Mouse (Mus musculus): ENCODE results near the gene Tceanc2. TPM values are rescaled to one million over a fixed set of nuclear protein-coding genes. Genes with fewer than 3 reads are reported as not detected.

The Tceanc2 gene
- polyA plus RNA-seq (2021; fragmentation: Nextera tagmentation), result 9.1 and 19.8 TPM in 2 replicates
- long read RNA-seq, experiment 1, full-length matches to known transcripts, result 6 of 15 reads
- long read RNA-seq, experiment 1, partial matches to known transcripts, result 1 of 15 reads
- long read RNA-seq, experiment 1, other reads (novel, unspliced or antisense), result 8 of 15 reads
- long read RNA-seq, experiment 2, full-length matches to known transcripts, result 18 of 22 reads
- long read RNA-seq, experiment 2, partial matches to known transcripts, result 0 of 22 reads
- long read RNA-seq, experiment 2, other reads (novel, unspliced or antisense), result 4 of 22 reads

GRCm38 (mm10) chr4:107178830-107179490 is at the start of gene Tceanc2:
TSS of gene Tceanc2 (minus strand) at chr4:107179116.

GRCm38 (mm10) chr4:107208880-107209279 is 30.0 kb upstream of the Tceanc2 start, which contains the start of gene Ldlrad1:
TSS of gene Ldlrad1 (plus strand) at chr4:107209180.

GRCm38 (mm10) chr4:107178182-107178829 is 610 bp downstream of the Tceanc2 start, which contains the start of gene Tmem59:
TSS of gene Tmem59 (plus strand) at chr4:107178399.

GRCm38 (mm10) chr4:107096841-107097373 is 82.0 kb downstream of the Tceanc2 start, which contains the start of gene Cdcp2:
TSS of gene Cdcp2 (plus strand) at chr4:107096891.

Other genes with a start within 250 kb of the Tceanc2 start
- 32.5 and 36.7 TPM in 2 replicates for gene Mrpl37, start 112.2 kb downstream of the Tceanc2 start, polyA plus RNA-seq (2021; fragmentation: Nextera tagmentation)
- gene Cyb5rl, start 112.1 kb downstream of the Tceanc2 start, polyA plus RNA-seq (2021; fragmentation: Nextera tagmentation), result 4.0 and 4.2 TPM in 2 replicates
- not detected in 2 replicates for gene Cdcp2, start 82.2 kb downstream of the Tceanc2 start, polyA plus RNA-seq (2021; fragmentation: Nextera tagmentation)
- gene Tmem59, start 717 bp downstream of the Tceanc2 start, polyA plus RNA-seq (2021; fragmentation: Nextera tagmentation), result 502 and 566 TPM in 2 replicates
- gene Ldlrad1, start 30.1 kb upstream of the Tceanc2 start, polyA plus RNA-seq (2021; fragmentation: Nextera tagmentation), result not detected in 2 replicates
- gene Lrrc42, start 74.4 kb upstream of the Tceanc2 start, polyA plus RNA-seq (2021; fragmentation: Nextera tagmentation), result 15.9 and 18.2 TPM in 2 replicates
- 61.3 and 69.9 TPM in 2 replicates for gene Hspb11, start 74.5 kb upstream of the Tceanc2 start, polyA plus RNA-seq (2021; fragmentation: Nextera tagmentation)
- gene Dio1, start 128.1 kb upstream of the Tceanc2 start, polyA plus RNA-seq (2021; fragmentation: Nextera tagmentation), result 0.15 TPM in 1 of 2 replicates, not detected in the other
- gene Yipf1, start 135.2 kb upstream of the Tceanc2 start, polyA plus RNA-seq (2021; fragmentation: Nextera tagmentation), result 127 and 146 TPM in 2 replicates
- 5.4 and 5.8 TPM in 2 replicates for gene Ndc1, start 188.7 kb upstream of the Tceanc2 start, polyA plus RNA-seq (2021; fragmentation: Nextera tagmentation)

Data from layer of hippocampus, adult 6 months (tissue).